Mouse (Mus musculus) embryo, embryonic 10 days (tissue): Measurements from ENCODE around the gene Chst4.

Experiments used
- DNase-seq: peaks from one replicate; pipeline ENCODE4 v3.0.0-alpha.2; 2015; ENCODE audit warnings: low spot score

Chst4 gene

GRCm38 (mm10) chr8:110039659-110040058 is at the start of gene Chst4:
Gene Chst4 (minus strand): TSS chr8:110039740.
- no peak for DNase-seq

- no peak for DNase-seq
Measured at GRCm38 (mm10) chr8:110082416-110083105, 43.0 kb upstream of the Chst4 start.

DNA sequence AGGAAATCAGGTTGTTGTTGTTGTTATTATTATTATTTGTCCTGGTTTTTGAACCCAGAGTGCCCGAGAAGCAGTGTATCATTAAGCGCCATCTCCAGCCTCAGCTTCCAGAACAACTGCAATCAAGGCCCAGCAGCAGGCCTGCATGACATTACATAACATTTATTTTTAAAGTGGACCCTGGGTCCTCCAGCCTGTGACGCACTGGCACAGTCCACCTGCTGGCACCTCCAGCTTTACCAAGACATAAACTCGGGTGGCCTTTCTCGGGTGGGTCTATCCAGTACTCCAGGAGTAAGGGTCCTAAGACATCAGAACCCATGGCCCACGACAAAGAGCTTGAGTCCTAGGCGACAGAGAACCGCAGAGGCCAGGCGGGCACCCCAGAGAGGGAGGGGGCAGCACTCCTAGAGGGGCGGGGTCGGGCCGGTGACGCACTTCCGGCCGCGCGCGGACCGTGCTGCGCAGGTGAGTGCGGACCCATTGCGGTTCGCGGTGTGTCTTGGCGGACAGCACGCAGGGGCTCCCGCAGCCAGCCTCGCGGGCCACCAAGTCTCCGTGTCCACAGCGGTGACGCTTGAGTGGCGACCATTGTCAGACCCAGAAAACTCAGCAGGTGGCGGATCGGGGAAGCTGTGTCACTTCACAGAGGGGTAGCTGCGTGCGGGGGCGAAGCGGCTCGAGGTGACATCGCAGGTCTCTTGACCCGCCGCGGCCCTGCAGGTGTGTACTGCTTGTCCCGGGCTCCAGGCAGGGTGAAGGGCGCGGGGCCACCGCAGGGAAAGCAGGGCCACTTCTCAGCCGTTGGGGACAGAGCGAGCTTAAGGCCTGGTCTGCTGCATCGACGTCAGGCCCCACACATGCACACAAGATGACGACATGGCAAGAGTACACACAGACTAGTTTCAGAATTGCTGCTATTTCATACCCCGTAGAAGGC is 40.0 kb upstream of the Chst4 start, which contains the start of gene Zfp612:
Zfp612 (plus strand) TSS at position 465 of the 940 bp plus-strand sequence.
- peak; percentile 77 for DNase-seq

DNA sequence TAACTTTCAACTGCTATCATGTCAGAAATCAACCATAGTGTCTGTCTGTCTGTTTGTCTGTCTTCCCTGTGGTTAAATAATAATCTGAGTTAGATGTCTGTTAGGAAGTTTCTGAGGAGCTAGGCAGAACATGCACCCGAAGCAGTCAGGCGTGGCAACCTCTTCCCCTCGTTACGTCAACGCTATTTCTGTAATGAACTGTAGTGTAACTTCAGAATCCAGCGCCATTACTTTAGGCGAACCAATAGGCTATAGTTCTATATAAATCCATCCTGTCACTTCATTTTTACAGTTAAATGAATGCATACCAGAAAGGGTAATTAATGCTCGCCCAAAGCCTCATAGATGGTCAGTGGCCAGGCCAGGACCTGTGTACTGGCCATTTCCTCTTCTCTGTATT is 35.0 kb upstream of the Chst4 start:
- no peak for DNase-seq

DNA sequence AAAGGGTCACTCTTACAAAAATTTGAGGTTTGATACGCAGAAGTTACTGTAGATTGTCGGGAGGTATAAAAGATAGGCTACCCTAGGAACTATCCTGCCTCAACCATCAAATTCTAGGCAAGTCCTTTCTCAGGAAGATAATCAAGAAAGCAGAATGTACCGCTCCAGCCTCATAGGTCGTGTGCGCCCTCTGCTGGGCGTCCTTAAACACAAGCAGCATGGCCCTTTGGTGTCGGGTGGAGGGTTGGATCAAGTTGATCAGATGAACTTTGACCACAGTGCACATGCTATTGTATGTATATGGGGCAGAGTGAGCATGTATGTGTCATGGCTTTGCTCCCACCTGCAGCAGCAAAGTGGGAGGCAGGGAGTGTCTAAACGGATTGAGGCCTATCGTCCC is 32.1 kb upstream of the Chst4 start:
- peak; percentile 92 for DNase-seq

- no peak for DNase-seq
Measured at GRCm38 (mm10) chr8:110069706-110070105, 30.2 kb upstream of the Chst4 start.

DNA sequence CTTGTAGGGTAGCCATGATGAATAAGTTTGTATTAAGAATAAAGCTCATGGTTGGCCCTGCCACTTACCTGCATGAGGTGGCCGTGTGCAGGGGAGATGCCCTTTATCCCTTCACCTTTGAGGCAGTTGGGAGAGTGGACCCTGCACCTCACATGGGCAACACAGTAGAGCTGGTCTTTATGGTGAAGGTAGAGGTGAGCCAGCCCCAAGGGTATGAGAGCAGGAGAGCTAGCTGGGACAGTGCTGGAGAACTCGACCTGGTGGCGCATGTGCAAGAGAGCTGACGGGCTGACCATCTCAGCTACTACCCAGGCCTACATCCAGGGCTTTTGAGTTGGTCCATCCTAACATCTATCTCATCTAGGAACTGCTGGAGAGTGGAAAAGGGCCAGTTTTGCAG is 26.1 kb upstream of the Chst4 start:
- DNase-seq: no peak

DNA sequence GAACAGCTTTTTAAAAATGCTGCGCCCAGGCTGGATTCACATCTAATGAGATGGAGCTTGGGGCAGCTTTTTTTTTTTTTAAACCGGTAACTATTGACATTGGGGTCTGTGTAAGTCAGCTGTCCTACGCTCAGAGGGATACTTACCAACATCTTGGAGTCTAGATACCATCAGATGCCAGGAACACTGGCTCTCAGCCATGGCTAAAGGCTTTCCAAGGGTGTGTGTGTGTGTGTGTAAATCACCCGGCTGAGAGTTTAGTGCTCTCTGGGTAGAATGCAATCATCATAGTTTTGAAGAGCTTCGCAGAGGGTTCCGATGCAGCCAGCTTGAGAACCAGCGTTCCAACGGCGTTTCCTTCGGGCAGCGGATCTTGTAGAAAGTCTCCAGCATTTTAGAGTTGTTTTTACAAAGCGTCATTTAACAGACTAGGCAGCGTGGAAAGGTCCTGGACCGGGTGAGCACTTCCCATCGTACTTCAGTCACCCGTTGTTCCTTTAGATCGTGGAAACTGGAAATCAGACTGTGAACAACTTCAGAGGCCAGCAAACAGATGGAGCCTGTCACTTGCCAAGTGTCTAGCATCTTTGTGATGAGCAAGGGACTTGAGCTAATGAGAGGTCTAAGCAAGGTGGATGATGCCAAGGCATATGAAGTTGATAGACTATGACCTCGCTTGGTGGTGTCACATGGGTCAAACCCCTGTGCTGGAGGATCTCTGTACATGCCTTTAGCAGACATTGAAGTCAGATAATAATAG is 25.2 kb upstream of the Chst4 start:
- DNase-seq: no peak

- DNase-seq: no peak
Measured at GRCm38 (mm10) chr8:110064161-110064560, 24.6 kb upstream of the Chst4 start.

DNA sequence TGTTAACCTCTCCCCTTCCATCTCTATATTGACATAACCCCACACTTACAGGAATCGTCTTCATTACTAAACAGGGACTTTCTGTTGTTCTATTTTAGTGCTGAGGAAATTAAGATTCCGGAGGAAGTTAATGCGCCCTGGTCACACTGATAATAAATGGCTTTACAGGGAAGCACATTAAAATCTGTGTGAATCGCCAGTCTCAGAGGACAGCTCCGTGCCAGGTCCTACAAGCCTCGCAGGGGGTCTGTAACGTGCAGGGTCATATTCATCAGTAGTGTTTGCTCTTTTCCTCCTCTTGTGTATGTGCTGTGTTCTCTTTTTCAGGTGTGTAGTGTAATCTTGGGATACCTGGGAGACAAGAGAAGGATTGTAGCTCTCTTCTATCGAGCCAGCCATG is 18.7 kb upstream of the Chst4 start:
- DNase-seq: no peak

DNA sequence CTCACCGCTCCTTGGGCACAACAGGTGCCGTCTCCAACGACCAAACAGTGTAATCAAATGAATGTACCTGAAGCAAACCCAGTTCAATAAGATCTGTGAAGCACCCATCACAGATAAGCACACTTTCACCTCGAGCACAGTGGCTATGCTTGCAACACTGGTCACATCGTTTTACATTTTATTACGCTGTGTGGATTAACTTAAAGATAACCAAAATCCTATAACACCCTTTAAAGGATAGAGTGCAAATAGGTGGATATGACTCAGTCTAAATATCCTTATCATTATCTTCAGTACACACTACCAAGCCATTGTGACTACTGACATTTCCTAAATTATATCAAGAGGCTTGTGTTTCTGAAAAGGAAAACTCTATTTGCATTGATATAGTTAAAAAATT is 11.7 kb upstream of the Chst4 start:
- no peak for DNase-seq

- DNase-seq: no peak
Measured at GRCm38 (mm10) chr8:110040509-110040908, 969 bp upstream of the Chst4 start.

DNA sequence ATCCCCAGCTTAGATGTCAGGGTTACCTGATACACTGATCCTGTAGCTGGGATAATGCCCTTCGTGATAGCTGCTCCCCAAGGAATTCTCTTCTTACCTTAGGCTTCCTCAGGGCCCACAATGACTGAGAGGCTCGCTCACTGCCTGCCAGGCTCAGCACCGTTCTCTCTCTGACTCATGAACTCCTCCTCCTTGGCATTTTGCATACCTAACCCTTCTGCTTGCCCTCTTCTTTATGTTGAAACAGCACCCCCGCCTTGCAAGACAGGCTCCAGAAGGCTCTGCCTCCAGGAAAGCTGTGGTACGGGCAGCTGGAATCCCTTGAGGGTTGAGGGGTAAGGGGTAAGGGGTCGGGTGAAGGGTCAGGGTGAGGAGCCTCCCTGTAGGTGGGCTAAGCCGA is 324 bp downstream of the Chst4 start:
- DNase-seq: no peak

- no peak for DNase-seq
Measured at GRCm38 (mm10) chr8:110036156-110036555, 3.4 kb downstream of the Chst4 start.

GRCm38 (mm10) chr8:110034331-110034730 is 5.2 kb downstream of the Chst4 start:
- DNase-seq: no peak

GRCm38 (mm10) chr8:110033771-110034170 is 5.8 kb downstream of the Chst4 start:
- DNase-seq: peak; percentile 34

DNA sequence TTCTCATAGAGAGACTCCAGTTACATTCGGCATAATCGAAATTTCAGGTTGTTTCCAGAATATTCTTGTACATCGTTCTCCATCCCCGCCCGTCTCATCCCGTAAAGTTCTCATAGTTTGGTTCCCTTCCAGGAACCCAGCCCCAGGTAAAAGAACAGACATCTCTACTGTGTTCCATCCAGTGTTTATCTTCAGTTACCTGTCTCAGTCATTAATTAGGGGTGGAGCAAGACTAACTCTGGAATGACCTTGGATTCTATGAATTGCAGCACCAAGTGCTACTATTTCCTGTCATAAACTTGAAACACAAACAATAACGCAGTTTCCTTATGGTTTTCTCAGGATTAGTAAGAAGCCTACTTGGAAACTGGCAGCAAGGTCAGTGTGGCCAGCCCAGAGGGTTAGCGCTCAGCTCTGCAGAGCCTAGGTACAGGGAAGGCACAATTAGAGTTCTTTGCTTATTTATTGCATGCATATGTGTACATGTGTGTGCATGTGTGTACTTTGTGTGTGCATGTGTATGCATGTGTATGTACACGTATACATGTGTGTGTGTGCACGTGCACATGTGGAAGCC is 16.7 kb downstream of the Chst4 start:
- DNase-seq: no peak

DNA sequence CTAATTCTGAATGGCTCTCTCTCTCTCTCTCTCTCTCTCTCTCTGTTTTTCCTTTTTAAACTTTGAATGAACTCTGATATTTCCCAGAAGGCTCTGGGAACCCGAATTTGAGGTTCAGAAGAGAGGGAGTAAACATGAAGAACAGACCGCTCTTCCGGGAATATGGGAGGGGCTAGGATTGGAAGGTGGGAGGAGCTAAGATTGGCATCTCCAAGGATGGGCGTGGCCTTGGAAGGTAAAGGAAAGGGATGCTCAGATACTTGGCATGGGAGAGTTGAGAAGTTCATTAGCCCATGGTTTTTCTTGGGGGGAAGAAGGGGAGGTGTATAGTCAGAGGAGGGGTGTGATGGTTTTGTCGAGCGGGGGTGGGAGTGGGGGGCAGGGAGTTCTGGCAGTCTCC is 17.5 kb downstream of the Chst4 start:
- DNase-seq: no peak

- DNase-seq: peak; percentile 82
Measured at GRCm38 (mm10) chr8:110010868-110011267, 28.7 kb downstream of the Chst4 start.

DNA sequence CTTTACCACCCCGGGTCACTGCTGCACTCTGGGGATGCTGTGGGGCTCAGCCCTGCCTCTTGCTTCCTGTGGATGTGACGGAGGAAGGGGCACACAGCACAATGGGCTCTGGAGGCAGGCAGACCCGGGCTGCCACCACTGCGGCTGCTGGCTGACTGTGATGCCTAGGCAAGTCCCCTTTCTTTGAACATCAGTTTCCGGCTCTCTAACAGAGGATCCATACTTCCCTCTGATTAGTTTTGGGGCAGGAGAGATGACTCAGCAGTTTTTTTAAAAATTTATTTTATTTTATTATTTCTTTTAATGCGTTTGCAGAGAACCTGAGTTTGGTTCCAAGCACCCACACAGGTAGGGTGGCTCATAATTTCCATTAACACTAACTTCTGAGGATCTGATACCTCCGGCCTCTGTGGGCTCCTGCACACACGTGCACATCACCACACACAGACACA is 30.5 kb downstream of the Chst4 start:
- no peak for DNase-seq

GRCm38 (mm10) chr8:110008228-110008994 is 31.1 kb downstream of the Chst4 start:
- DNase-seq: no peak
